Mouse (Mus musculus): Measurements from ENCODE around the gene Bhlha15.

Gene Bhlha15

GRCm38 (mm10) chr5:144189950-144190583 is at the start of gene Bhlha15:
TSS of gene Bhlha15 (plus strand) at chr5:144190286.
- no peak for DNase-seq (ENCODE audit: extremely low read depth, low read depth, low spot score)

DNA sequence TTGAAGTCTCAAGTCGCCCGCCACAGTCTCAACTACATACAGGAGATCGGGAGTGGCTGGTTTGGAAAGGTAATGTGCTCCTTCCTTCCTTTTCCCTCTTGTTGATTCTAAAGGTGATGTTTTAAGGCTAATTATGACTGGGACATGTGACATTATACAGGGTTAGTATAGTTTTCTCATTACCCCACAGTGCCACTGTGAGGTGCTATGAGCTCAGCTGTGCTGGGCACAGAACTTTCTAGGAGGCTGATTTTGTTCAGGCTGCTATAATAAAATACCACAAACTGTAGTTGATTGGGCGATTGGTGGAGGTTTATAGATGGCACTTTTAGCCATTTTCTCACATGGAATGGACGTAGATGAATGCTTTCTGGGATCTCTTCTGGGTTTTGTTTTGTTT is 46.6 kb upstream of the Bhlha15 start:
- no peak for DNase-seq (ENCODE audit: extremely low read depth, low read depth, low spot score)

DNA sequence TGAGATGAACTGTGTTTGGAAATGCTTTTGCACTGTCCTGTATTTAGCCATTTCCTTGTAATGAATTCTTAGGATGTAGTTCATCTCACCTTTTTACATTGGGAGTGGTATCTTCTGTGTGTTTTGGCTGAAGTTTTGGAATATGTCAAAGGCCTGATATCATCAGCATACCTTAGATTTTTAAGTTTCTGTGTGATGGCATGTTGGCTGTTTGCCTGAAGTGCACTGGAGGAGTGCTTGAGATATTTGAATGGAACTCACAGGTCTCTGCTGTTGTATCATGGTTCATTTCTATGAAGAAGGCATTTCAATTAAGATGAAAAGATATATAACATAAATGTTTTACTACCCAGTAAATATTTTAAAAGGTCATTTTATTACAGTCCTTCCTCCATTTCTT is 43.2 kb upstream of the Bhlha15 start:
- no peak for DNase-seq (ENCODE audit: extremely low read depth, low read depth, low spot score)

GRCm38 (mm10) chr5:144149530-144149929 is 40.6 kb upstream of the Bhlha15 start:
- DNase-seq (ENCODE audit: extremely low read depth, low read depth, low spot score): no peak

GRCm38 (mm10) chr5:144151270-144151669 is 38.8 kb upstream of the Bhlha15 start:
- DNase-seq (ENCODE audit: extremely low read depth, low read depth, low spot score): no peak

- no peak for DNase-seq (ENCODE audit: extremely low read depth, low read depth, low spot score)
Measured at GRCm38 (mm10) chr5:144154528-144154927, 35.6 kb upstream of the Bhlha15 start.

DNA sequence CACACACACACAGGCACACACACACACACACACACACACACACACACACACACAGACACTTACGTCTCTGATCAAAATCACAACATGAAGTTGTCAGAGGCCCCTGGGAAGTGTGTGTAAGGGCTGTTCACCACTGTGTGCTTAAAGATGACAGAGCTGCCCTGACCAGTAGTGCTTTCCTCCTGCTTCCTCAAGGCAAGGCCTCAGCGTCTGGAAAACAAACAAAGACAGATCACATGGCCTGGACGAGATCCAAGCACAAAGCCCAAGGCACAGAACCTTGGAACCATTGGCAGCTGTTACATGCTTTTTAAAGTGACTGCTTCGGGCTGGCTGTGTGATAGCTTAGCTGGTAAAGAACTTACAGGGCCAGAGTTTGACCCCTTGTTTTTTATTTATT is 31.5 kb upstream of the Bhlha15 start:
- peak; percentile 84 for DNase-seq (ENCODE audit: extremely low read depth, low read depth, low spot score)

GRCm38 (mm10) chr5:144159137-144159536 is 30.9 kb upstream of the Bhlha15 start:
- no peak for DNase-seq (ENCODE audit: extremely low read depth, low read depth, low spot score)

- no peak for DNase-seq (ENCODE audit: extremely low read depth, low read depth, low spot score)
Measured at GRCm38 (mm10) chr5:144162080-144162812, 27.8 kb upstream of the Bhlha15 start.

DNA sequence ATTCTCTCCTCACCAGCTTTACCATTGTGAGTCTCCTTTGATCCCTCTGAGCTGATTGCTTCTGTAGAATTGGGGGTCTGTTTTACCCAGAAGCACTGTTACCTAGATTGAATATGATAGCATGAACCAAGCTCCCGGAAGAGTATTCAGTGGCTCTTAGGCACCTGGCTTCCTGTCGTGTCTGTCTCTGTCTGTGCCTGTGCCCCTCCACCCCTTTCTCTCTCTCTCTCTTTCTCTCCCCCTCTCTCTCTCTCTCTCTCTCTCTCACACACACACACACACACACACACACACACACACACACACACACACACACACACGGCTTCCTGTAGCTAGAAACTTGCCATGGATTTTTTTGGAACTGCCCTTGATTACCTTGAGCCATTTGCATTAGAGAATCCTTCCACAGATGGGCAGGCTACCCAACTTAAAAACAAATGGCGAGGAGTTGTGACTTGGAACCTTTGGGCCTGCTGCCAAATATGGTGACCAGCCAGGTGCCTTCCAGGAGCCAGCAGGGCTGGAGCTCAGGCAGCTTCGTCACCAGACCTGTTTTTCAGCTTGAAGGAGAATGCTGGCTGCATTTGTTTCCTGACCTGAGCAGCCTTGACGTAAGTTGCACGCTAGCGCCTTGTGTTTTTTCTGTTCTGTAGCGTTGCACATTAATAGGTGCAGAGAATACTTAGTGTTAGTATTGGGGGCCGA is 27.1 kb upstream of the Bhlha15 start:
- peak; percentile 85 for DNase-seq (ENCODE audit: extremely low read depth, low read depth, low spot score)

DNA sequence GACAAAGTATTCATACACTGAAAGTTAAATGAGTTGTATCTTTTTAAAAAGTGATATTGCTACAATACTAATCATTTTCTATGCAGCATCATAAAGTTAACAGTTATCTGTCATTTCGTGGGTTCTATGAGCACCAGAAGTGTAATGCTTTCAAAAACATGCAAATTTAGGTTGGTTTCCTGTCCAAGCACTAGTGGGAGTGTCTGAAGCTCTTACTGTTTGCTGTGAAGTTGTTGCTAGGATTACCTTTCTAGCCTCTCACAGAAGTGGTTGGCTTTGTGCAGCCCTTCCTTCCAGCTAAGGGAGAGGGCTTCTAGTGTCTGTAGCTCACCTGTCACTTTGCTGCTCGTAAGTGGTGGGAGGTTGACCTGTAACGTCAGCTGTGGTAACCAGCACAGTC is 24.3 kb upstream of the Bhlha15 start:
- no peak for DNase-seq (ENCODE audit: extremely low read depth, low read depth, low spot score)

- DNase-seq (ENCODE audit: extremely low read depth, low read depth, low spot score): no peak
Measured at GRCm38 (mm10) chr5:144169275-144169975, 20.7 kb upstream of the Bhlha15 start.

DNA sequence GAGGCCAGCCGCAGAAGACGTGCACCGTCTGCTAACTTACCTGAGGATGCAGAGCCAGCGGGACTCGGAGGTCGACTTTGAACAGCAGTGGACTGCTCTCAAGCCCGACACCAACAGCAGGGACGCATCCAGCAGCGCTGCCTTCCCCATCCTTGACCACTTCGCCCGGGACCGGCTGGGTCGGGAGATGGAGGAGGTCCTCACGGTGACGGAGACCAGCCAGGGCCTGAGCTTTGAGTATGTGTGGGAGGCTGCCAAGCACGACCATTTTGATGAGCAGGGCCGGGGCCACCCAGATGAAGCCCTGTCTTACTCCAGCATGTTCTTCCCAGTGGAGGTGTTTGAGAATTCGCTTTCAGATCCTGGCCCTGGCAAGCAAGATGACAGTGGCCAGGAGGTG is 16.4 kb upstream of the Bhlha15 start:
- no peak for DNase-seq (ENCODE audit: extremely low read depth, low read depth, low spot score)

GRCm38 (mm10) chr5:144178216-144178615 is 11.9 kb upstream of the Bhlha15 start:
- no peak for DNase-seq (ENCODE audit: extremely low read depth, low read depth, low spot score)

DNA sequence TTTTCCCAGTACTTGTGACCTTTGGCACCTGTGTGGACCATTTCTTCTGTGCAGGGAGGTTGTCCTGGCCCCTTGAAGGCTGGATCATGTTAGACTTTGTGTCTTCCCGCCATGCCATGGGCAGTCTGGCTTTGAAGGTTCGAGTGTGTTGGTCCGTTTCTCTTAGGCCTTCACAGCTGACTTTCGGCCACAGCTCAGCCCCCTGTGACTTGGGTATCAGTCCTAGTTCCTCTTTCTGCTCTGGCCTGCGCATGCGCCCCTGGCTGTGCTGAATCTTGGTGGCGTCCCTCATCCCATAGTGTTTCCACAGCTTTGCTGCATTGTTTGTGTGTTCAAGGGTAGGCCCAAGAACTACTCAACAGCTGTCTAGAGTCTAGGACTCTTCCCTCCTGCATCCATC is 8.8 kb upstream of the Bhlha15 start:
- DNase-seq (ENCODE audit: extremely low read depth, low read depth, low spot score): no peak

GRCm38 (mm10) chr5:144182542-144183247 is 7.4 kb upstream of the Bhlha15 start:
- no peak for DNase-seq (ENCODE audit: extremely low read depth, low read depth, low spot score)

DNA sequence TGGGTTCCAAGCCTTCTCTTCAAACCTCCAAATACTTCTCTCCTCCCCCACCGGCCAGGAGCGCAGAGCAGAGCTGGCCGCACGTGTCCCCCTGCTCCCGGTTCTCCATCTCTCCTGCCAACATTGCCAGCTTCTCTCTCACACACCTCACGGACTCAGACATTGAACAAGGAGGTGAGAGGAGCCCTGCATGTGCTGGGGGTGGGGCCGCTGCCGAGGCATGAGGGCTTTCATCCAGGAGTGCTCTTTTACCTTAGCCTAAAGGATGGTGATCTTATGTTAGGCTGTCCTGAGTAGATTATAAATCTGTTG is 6.9 kb upstream of the Bhlha15 start:
- DNase-seq (ENCODE audit: extremely low read depth, low read depth, low spot score): no peak

DNA sequence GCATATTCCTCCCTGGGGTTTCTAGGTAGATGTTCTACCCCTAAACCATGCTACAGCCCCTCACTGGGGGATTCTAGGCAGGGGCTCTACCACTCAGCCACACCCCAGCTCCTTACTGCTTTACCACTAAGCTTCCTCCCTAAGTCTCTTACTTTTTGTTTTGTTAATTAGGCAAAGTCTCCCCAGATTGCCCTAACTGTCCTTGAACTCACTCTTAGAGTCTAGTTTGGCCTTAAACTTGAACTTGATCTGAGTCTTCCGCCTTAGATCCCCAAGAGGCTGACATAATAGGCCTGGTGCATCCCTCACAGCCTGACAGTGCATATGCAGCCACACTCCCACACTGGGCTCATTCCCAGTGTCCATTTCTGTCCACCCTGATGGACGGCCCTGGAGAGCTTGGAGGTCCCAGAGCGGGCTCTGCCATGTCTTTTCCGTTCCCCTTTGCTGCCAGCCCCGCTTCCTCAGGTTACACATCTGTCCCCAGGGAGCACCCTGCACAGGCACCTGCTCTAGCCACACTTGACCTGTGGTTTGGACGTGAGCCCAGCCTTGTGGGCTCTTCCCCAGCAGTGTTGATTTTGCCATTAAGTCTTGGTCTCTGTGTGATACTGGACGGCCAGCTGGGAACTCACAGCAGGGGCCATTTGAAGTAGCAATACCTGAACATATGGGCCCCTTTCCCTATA is 6.3 kb upstream of the Bhlha15 start:
- no peak for DNase-seq (ENCODE audit: extremely low read depth, low read depth, low spot score)

DNA sequence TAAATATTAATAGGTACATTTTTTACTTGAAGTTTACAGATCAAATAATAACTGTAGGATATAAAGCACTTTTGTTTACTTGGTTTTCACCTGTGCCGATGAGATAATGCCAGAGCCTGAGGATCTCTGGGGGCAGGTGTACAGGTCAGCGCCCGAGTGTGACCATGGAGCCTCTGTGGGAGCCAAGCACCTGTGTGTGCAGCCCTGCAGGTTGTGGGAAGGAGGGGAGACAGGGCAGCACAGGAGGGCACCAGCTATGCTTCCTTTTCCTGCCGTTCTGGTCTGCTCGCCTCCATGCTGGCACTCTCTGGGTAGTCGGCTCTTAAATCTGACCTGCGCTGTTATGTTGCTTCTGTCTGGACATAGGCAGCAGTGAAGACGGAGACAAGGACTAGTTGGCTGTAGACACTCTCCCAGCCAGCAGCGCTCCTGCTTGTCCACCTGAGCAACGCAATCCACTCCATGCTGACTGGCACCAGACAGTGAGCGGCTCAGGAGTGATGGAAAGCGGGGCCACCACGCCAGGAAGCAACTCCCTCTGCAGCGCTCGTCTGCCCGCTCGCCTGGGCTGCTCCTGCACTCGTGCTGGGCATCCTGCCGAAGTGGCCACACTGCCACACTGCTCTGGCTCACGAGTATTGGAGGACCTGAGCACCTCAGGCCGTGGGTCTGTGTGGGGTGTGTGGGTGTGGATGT is 5.6 kb upstream of the Bhlha15 start:
- no peak for DNase-seq (ENCODE audit: extremely low read depth, low read depth, low spot score)

GRCm38 (mm10) chr5:144188422-144188821 is 1.7 kb upstream of the Bhlha15 start:
- no peak for DNase-seq (ENCODE audit: extremely low read depth, low read depth, low spot score)

All from fat pad, adult 2 months (tissue).